Mouse (Mus musculus) ES-E14 (cell line): ENCODE data around the gene Zzz3.

Experiments
- CHD2 ChIP-seq: IDR thresholded peaks from 2 replicates; pipeline ENCODE4 v1.6.1; 2014; ENCODE audit warnings: mild to moderate bottlenecking, low read depth, low read length, inconsistent platforms
- MAFK ChIP-seq: IDR thresholded peaks from 2 replicates; pipeline ENCODE4 v1.6.1; 2014; ENCODE audit warnings: mild to moderate bottlenecking, low read depth, low read length, inconsistent platforms; ENCODE audit not compliant: insufficient read depth

DNA sequence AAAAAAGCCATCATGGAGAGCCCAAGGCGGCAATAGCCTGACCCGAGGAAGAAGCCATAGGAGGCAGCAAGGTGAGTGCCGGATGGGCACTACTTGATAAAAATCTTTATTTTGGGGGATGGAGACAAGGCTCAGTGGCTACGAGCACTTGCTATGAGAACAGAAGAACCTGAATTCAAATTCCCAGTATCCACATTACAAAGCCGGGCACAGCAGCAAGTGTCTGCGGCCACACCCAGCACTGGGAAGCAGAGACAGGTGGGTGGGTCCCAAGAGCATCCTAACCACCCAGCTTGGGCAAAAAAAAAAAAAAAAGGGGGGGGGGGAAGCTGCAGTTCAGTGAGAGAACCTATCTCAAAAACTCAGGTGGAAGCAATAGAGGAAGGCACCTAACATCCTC, 85.1 kb downstream of the Zzz3 start:
- no peak for TF ChIP-seq CHD2
- no peak for TF ChIP-seq MAFK
